Mouse (Mus musculus): ENCODE data around the gene Nckap1l.

The Nckap1l gene

DNA sequence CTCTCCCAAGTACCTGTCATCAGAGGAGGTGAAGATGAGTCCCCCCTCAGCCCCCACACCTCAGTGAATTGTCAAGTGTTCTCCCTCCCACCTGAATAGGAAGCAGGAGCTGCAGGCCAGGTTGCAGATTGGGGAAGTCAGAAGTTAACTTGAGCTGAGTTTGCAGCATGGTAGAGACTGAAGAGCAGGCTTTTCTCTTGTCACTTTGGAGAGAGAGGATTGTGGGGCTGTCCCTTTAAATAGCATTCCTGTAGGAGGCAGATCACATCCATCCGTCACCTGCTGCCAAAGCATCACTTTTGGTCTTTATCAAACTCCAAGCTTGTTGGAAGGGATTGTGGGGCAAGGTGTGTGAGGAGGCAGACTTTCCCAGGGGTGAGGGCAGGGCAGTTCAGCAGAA lies 47.1 kb downstream of the Nckap1l start:
- DNase-seq (ENCODE audit: low spot score) = no peak

DNA sequence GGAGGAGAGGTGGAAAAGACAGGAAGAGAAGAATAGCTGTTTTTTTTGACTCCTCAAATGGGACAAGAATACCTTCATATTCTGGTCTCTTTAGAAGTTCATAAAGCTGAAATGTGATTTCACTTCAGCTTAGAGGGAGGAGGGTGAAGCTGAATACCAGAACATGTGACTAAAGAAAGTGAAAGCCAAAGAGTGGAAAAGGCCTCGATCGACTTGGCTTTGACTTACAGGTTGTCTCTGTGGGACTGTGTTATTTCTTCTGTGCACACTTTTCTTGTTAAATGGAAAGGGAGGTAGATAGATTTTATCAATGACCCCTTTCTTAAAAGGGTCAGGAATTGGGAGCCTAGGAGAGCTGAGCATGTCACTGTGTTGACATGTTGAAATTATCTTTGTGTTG lies 47.6 kb downstream of the Nckap1l start:
- no peak for DNase-seq (ENCODE audit: low spot score)

DNA sequence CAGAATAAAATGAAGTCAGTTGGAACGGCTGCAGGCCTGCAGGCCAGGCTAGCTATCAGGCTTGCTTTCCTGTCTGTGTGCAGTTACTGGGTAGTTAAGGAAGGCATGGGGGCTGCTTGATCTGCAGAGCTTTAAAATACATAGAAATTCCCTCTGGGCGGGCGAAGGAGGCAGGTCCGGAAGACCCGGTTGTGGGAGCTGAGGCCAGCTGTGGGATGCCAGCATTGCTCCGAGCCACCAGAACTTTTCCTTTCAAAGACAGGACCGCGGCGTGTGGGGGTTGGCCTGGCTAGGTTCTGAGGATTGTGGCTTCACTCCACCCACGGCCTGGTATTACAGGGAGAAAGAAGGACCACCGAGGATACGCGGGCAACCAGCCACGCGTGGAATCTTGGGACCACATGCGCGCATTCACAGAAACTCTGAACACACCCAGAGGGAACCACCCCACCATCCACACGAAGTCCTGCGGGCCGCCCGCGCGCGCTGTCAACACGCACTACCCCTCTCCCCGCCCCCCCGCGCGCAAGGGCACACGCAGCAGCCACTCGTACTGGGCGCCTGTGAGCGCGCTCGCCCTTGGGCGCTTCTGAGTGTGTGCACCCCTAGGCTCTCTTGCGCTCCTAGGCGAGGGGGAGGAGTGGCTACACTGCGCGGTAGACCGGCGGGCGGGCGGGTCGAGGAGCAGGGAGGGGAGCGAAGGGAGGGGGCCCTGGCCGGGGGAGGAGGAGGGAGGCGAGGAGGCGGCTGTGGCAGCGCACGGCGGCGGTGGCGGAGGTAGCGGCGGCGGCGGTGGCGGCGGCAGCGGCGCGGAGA lies 49.0 kb downstream of the Nckap1l start, which contains the start of gene Pde1b:
TSS of gene Pde1b (plus strand) at position 600 of the 816 bp plus-strand sequence.
- no peak for DNase-seq (ENCODE audit: low spot score)

DNA sequence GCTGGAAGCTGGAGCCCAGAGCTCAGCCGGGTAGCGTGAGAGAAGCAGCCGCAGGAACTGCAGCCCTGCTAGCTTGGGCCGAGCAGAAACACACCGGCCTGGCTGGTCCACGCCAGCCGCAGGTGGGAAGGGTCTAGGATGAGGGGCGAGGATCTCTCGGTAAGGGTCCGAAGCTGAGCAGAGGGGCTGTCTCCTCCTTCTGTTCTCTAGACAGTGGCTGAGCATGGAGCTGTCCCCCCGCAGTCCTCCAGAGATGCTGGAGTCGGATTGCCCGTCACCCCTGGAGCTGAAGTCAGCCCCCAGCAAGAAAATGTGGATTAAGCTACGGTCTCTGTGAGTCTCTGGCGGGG lies 49.6 kb downstream of the Nckap1l start:
- no peak for DNase-seq (ENCODE audit: low spot score)

DNA sequence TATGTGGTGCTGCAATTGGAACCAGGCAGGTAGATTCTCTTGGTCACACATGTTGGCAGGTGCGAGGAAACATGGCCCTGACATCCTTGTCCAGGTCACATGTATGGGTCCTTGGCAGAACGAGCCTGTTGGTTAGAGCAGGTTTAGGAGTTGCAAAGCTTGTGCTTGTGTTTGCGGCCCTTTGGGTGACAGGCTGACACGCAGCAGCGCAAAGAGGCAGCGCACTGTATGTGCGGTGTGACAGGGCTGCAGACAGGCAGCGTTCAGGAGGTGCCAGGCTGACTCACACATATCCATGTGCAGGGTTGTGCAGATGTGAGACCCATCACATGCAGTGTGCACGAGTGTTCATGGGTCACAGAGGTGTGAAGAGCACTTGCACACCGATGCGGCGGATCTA lies 50.1 kb downstream of the Nckap1l start:
- DNase-seq (ENCODE audit: low spot score) = no peak

DNA sequence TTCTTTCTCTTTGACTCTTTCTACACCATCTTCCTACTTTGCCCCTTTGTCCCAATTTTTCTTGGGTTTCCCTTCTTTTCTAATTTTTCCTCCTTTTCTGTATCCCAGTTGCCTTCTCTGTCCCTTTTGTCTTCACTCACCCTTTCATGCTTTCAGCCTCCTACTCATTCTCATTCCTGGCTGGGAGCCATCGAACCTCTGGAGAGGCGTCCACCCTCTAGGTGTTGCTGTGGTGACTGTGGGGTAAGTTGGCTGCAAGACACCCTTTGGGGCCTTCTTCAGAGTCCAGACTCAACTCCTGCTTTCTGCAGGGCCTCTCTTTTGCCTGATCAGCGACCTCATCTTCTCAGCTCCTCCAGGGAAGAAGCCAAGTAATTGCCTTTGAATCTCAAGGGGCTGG lies 55.7 kb downstream of the Nckap1l start:
- no peak for DNase-seq (ENCODE audit: low spot score)

DNA sequence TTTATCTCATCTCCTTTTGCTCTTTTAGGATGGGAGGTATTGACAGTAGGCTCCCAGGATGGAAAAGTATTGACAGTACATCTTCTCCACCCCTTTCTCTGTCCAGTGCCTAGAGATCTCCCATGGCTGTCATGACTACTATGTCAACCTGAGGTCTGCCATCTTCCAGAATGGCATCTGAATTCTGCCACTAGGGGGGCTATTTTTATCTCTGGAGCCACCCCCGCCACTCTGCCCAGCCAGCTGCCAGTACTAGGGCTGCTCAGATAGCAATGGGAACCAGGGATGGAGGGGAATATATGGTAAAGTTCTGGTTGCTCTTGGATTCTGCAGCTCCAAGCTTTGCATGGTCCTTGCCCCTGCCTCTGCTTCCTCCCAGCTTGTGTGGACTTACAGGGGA lies 58.1 kb downstream of the Nckap1l start:
- DNase-seq (ENCODE audit: low spot score) = no peak

DNA sequence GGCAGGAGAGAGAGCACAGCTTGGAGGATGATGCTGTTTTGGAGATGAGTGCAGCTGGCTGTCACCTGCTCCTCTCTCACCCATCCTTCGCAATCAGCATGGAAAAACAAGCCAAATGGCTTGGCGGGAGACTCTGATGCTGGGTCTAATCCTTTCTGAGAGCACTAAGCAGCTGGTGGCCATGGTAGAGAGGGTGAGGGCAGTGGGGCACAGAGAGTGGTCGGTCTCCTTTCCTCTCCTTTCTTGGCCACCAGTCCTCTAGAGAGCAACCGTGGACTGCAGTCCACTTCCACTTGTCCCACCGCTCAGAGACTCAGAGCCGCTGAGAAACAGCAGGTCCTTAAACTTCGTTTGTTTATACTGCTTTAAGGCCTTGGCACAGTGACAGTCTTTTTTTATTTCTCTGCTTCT lies 60.0 kb downstream of the Nckap1l start:
- no peak for DNase-seq (ENCODE audit: low spot score)

DNA sequence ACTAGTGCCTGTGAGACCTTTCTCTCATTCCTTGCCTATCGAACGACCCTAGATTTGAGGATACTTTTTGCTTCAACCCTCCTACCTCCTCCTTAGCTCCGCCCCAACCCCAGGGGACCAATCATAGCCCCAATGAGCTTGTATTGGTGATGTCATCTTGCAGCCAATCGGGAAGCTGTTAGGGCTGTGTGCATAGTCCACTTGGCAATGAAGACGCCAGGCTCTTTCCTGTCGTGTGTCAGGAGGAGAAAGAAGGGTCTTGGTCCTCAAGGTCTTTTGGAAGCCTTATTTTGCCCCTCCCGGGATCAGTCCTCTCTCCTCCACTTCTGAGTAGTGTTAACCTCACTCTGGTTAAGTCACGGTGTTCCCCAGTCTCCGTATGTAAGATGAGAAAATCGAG lies 60.5 kb downstream of the Nckap1l start:
- no peak for DNase-seq (ENCODE audit: low spot score)

DNA sequence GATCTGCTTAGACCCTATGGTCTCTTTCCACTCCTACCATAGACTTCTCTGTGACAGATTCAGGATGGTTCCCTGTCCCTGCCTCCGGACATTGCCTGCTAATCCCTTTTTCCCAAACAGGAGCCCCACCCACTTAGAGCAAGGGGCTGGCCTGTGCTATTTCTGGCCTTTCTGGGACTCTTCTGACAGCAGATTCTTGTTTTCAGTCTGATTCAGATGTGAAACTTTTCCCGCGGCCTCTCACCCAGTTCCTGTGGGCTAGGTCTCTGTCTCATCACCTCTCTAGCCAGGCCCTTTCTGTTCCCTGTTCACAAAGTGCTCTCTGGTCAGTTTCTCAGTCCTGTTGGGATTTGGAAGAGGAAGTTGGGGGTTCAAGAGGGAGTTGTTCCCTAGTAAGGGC lies 61.3 kb downstream of the Nckap1l start:
- no peak for DNase-seq (ENCODE audit: low spot score)

DNA sequence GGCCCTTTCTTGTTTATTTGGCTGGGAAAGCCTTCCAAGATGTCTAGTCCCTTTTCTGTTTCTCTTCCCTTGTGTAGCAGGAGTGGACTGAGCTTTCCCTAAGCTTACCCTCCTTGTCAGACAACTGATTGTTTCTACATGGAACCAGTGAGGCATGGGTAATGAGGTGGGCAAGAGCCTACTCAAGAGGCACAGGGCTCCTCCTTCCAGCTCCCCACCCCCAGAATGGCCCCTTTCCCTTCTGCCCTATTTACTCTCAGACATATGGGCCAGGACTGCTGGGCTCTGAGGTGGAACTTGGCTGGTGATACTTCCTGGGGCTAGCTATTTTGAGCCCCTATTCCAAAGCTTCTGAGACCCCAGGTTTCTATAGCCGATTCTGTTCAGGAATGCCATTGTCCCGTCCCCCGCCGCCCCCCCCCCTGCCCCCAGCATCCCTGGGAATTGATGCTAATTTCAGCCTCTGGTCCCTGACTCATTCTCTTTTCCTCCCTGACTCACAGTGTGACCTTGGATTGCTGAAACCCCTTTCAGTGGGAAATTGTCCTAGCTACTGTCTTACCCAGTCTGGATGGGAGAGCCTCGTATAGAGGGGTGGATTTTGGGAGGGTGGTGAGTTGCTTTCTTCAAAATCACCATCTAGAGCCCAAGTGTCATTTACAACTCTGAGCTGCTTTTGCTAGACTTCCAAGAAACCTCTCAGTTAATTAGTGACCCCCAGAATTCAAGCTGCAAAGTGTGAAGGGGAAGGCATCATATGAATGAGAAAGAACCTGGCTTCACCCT lies 65.2 kb downstream of the Nckap1l start:
- no peak for DNase-seq (ENCODE audit: low spot score)

DNA sequence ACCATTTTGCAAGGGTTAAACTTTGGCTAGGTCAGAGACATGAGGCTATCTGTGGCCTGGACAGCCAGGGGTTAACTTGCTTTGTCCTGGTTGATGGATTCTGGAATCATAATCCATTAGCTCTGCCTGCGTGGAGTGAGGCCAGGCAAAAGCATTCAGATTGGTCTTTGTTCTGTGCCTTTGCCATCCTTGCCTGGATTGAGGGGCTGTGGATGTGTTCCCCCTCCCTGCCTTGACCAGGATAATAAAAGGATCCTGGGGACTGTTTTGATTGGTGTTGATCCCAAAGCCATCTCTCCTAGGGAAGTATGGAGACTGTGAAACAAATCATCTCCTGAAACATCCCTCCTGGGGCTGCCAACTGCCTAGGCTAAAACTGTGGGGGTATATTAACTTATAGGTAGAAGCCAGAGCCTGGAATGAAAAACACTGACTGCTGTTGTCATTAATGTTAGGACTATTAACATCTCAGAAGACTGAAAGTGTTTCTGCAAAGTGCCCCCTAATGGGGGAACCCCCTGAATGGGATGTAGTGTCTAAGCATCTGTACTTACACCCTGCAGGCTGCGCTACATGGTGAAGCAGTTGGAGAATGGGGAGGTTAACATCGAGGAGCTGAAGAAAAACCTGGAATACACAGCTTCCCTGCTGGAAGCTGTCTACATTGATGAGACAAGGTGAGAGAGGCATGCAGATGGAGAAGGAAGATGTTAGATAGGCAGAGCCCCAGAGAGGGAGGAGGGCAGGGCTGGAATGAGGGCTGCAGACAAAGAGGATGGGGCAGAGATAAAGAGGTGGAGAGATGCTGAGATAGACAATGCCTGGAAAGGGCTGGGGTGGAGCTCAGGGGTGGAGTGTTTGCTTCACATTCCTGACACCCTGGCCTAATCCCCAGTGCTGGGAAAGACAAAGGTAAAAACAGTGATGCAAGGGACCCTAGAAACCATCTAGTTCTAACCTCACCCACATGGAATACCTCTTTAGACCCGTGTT lies 66.1 kb downstream of the Nckap1l start:
- DNase-seq (ENCODE audit: low spot score) = no peak

DNA sequence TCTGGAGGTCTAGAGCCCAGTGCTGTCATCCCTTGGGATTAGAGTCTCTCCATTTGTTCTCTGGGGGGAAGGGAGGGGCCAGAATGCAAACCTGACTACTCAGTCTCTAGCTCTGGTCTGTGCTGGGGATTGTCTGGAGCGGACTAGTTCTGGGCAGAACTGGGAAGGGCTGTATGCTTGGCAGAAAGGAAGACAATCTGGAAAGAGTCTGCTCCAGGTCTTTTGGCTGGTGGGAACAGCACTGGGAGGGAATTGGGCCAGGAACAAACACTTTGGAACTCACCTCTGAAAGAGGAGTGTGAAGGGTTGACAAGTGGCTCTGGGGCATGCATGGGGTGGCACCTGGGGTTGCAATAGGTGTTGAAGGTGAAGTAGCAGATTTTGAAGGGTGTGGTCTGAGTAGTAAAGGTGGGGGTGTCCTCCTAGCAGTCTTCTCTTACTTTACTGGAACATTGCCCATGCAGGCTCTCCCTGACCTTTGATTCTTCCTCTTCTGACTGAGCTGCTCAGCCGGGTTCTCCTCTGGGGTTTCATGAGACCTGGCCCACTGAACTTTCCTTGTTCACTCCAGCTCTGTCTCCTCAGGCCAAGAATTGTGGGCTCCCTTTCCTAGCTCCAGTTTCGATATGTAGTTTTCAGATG lies 69.0 kb downstream of the Nckap1l start:
- DNase-seq (ENCODE audit: low spot score) = no peak

DNA sequence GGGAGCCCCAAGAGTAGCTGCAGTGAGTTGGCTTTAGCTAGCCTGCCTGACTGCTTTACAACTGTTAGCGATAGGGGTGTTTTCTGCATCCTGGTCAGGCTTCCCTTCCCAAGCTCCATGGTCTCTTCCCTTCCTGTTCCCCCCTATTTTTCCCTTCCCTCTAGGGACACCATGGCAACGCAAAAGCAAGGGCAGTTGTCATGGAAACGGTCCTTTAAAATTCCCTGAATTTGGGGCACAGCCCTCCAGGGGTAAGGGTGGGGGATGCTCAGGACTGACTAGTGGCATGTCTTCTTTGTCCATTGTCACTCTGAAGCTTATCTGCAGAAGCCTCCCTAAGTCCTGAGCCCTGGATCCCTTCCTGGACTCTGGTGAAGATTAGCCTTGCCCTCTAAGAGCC lies 69.6 kb downstream of the Nckap1l start:
- no peak for DNase-seq (ENCODE audit: low spot score)

DNA sequence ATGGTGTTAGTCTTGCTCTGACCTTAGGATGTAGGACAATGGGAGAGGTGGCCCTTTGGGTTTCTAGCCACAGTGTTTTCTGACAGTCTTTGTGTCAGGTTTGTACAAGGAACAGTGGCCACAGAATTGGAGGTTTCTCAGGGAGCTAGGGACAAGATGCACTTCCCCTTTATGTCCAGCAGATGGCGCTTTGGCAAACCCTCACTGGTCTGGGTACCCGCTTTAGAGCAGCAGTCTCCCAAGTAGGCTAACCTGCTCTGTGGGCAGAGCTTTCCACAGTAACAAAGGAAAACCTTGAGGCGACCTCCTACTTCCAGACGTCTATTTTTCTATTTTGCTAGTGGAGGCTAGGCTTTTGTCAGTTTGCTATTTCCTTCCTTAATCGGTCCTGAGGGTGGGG lies 76.8 kb downstream of the Nckap1l start:
- no peak for DNase-seq (ENCODE audit: low spot score)

DNA sequence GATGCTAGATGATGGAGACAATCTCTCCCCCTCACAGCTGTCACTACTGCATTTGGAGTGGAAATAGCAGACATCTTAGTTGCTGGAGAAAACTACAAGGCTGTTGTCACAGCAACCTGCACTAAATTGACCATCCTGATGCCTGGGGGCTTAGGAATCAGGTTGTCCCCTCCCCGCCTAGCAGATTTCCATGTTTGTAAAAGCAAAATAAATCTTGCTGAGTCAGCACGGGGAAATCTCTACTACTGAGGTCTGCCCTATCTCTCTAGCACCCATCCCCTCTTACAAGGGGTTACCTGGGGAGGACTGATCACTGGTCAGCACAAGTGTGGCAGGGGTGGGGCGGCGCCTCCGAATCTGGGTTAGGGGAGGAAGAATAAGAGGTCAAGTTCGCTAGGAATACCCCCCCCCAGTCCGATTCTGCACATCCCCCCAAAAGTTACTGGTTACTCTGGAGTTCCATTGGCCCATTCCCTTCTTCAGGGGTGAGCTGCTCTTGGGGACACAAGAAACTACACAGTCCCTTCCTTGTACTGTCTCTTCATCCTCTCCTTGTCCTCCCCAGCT lies 80.5 kb downstream of the Nckap1l start:
- DNase-seq (ENCODE audit: low spot score) = no peak

DNA sequence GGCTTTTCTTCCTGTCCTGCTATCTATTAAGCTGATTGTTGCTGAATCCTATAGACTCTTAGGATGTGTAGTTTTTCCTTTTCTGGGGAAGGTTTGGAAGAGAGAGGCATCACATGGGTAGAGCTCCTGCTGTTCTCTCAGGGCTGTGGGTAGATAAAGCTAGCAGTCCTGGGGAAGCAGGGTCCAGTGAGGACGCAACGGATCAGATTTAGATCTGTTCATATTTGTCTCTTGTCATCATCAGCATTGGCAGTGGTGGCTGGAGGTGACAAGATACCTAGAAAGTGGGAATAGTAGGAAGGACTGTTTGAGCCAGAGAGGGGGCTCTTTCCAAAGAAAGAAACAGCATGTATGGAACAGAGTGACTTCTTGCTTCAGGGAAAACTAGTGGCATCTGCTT lies 81.4 kb downstream of the Nckap1l start:
- DNase-seq (ENCODE audit: low spot score) = no peak

DNA sequence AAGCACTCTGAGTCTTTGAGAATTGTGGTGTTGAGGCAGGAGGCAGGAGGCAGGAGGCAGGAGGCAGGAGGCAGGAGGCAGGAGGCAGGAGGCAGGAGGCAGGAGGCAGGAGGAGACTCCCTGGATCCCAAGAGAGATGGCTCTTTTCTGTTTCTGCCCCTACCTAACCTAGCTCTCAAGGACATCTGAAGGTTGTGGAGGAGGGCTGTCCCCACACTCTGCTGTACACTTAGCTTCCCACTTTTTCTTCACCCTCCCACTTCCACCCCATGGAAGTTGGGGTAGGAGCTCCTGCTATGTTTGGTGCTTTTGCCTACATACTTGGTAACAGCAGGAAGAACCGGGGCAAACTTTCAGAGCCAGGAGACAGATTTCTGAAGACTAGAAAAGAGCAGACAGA lies 82.2 kb downstream of the Nckap1l start:
- no peak for DNase-seq (ENCODE audit: low spot score)

DNA sequence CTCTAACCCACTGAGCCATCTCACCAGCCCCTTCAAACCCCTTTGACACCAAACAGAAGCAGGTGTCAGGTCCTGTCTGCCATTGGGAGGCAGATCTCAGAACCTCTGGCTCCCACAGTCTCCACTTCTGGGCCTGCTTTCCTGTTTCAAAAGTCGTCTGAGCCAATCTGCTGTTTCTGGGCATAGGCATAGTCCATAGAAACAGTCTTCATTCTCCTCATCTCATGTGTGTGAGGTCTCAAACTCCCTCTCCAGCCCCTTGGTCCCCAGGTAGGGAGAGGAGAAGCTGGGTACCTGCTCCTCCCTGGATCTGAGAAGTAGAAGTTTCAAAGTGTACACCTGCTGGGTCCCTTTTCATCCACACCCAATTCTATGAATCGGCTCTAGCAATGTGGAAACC lies 82.9 kb downstream of the Nckap1l start:
- DNase-seq (ENCODE audit: low spot score) = no peak

DNA sequence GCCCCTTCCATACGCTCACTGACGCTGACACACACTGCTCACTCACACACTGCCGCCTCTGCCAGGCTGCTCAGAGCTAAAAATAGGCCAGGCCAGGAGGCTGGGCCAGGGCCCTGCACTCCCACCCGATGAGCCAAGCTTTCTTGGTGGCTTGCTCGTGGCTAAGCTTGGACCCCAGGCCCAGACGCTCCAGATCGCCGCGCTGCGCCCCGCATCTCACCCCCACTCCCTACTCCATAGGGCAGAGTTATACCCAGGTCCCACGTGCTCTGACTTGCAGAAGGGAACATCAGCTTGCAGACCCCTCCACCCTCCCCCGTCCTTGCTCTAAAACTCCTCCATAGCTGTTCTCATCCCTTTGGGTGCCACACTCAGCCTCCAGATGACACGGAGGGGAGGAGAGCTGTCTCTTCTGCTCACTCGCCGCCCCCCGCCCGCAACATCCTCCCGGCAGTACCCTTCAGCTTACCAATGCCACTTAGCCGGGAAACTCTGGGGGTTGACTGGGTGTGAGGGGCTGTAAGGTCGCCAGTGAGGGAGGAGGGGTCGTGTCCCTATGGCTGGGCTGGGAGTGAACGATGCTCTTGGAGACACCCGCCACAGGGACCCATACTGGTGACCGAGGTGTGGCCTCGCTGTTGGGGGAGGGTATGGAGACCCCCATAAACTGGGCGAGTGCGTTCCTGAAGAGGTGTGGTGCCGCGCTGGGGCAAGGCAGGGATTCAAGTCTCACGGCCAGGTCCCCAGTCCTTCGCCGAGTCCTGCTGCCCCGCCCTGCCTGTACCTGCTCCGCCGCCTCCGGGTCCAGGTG lies 83.6 kb downstream of the Nckap1l start:
- DNase-seq (ENCODE audit: low spot score) = no peak

DNA sequence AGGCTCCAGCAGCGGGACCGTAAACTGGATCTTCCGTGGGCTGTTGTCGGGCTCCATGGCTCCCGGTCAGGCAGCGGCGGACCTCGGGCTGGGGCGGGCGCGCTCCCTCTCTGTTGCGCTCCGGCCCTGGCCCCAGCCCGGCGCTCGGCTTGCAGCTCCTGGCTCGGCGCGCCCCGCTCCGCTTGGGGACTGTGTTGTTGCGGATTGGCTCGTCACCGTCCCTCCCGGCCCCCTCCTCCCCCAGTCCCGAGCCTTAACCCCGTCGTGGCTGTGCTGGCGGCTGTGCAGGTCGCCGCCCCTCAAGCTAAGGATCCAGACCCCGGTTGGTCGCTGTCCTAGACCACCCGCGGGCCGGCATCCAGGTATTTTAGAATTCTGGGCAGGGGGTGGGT lies 84.2 kb downstream of the Nckap1l start, which contains the start of gene Ppp1r1a:
TSS of gene Ppp1r1a (minus strand) at position 182 of the 392 bp plus-strand sequence.
- DNase-seq (ENCODE audit: low spot score) = no peak
